Mouse (Mus musculus): ENCODE measurements around the gene Hdac9. TPM values are rescaled to one million over a fixed set of nuclear protein-coding genes. Genes with fewer than 3 reads are reported as not detected.

Hdac9 gene
- polyA plus RNA-seq, 1 experiment: 41.7 TPM

Other genes with a start within 250 kb of the Hdac9 start
- not detected in 2 replicates for gene Prps1l1, start 67.7 kb upstream of the Hdac9 start, polyA plus RNA-seq (2012; rRNA removed)
- gene Snx13, start 130.1 kb upstream of the Hdac9 start, polyA plus RNA-seq (2012; rRNA removed): 24.5 and 26.1 TPM in 2 replicates

Data from frontal cortex, adult 2 months (tissue).